Mouse (Mus musculus) adrenal gland, adult 18-20 months (tissue): Measurements from ENCODE around the gene Ercc1. TPM values are rescaled to one million over a fixed set of nuclear protein-coding genes. Genes with fewer than 3 reads are reported as not detected.

Experiments
- DNase-seq, 2 experiments: peaks; one replicate each; pipeline ENCODE4 v3.0.0; 2021 to 2022; ENCODE audit warnings: low spot score in 2 of 2
- long read RNA-seq, 2 experiments: library from polyadenylated mRNA; stranded (forward); transcript quantifications; one replicate each; pipeline ENCODE4 v2.0.0; 2021
- total RNA-seq, 2 experiments: library from RNA; stranded (reverse); gene quantifications; 1 replicate in 1 of 2; 2 replicates in 1 of 2; pipeline ENCODE4 v1.2.3; 2021

Ercc1 gene
- total RNA-seq, result 10 to 100 TPM; 31.2 to 41.0 TPM
- long read RNA-seq, experiment 1, transcript Ercc1-201 (10 exons, 1,375 nt), result major isoform, 13 of 20 reads
- long read RNA-seq, experiment 1, partial matches to known transcripts, result 1 of 20 reads
- long read RNA-seq, experiment 1, other reads (novel, unspliced or antisense), result 5 of 20 reads
- long read RNA-seq, experiment 2, transcript Ercc1-201 (10 exons, 1,375 nt), result major isoform, 22 of 32 reads
- long read RNA-seq, experiment 2, partial matches to known transcripts, result 2 of 32 reads
- long read RNA-seq, experiment 2, other reads (novel, unspliced or antisense), result 8 of 32 reads

DNA sequence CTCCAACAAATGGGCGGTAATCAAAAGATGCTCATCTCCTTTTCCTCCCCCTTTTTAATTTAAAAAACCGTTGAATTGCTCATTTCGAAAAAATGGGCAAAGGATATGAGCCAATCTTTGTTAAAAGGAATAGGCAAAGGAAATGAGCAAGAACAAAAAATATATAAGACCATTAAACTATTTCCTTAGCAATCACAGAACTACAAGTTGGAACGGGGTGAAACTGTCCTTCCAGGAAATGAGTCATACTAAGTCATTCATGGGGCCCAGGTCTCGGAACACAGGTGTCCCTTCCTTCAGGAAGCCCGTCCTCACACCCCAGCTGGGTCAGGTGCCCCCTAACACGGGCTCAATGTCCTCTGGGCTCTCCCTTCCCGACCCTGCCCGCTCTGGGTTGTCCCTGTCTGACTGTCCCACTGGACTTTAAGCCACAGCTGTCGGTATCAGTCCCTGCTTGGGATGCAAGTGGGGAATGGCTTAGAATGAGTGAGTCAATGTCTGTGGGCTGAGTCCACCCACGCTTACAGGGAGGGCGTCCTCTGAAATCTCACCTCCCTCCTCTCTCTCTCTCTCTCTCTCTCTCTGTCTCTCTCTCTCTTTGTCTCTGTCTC lies at the start of gene Ercc1:
Gene Ercc1, plus strand, starts transcription at position 542 of the 611 bp plus-strand sequence.
- DNase-seq, result no peak

DNA sequence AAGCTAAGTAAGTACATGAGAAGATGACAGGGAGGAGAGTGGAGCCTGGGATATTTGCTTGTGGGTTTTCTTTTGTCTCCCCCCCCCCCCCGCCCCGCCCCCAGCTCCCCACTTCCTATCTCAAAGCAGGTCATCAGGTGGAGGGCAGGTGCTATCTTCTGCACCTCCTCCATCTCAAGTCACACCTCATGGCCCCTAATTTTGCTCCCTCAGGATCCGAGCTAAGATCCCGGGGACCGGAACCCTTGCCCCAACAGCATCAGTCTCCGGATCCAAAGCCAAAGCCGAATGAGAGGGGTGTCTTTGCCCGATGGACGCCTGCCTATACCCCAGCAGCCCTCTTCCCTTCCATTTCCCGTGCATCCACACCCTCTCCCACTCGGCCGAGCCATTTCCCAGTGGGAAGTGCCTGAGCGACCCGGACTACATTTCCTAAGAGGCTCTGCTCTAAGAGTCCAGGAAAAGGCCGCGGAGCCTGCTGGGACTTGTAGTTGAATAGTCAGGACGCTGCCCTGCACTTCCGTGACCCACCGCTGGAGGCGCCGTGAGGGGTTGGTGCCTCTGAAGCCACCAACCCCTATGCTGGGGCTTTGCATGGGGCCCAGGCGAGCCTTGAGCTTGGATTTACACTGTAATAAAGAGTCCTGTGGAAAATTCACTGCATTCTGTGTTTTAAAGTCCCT lies 48.9 kb upstream of the Ercc1 start:
- peak; percentile 98 for DNase-seq

DNA sequence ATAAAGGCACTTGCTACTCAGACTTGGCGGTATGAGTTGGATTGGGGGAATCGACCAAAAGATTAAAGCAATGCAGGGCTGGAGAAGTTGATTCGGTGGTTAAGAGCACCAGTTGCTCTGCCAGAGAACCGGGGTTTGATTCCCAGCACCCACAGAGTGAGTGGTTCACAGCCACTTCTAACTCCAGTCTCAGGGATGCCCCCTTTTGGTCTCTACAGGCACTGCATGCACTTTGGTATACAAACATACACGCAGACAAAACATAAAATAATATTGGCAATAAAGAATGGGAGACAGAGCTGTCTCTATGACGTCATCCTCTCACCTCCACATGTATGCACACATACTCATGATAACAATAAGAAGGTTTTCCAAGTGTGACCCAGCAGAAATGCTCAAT lies 47.5 kb upstream of the Ercc1 start:
- DNase-seq, result no peak

DNA sequence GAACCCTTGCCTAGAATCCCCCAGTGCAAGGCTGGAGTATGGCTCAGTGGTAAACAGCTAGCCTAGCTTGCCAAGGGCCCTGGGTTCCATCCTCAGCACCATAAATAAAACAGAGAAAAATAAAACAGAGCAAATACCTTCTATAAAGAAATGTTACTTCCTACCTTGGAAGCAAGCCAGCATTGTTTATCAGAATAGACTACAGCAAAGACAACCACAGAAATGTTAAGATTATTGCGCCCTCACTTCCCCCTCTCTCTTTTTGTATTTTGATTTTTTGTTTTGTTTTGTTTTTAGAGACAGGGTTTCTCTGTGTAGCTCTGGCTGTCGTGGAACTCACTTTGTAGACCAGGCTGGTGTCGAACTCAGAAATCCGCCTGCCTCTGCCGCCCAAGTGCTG lies 46.8 kb upstream of the Ercc1 start:
- DNase-seq, result no peak

DNA sequence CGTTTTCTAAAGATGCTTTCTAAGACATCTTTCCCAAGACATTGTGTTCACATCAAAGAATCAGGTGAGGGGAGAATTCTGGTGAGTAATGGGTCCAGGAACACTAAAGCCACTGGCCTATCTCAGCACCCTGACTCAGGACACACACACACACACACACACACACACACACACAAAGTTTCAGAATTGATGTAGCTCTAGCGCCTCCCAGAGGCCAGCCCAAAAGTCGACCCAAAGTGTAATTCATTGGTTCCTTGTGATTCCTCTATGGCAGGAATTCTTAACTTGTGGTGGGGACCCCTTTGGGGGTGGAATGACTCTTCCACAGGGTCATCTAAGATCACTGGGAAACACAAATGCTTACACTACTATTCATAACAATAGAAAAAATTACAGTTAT lies 45.4 kb upstream of the Ercc1 start:
- DNase-seq, result peak in 1 of 2 experiments; percentile 22

DNA sequence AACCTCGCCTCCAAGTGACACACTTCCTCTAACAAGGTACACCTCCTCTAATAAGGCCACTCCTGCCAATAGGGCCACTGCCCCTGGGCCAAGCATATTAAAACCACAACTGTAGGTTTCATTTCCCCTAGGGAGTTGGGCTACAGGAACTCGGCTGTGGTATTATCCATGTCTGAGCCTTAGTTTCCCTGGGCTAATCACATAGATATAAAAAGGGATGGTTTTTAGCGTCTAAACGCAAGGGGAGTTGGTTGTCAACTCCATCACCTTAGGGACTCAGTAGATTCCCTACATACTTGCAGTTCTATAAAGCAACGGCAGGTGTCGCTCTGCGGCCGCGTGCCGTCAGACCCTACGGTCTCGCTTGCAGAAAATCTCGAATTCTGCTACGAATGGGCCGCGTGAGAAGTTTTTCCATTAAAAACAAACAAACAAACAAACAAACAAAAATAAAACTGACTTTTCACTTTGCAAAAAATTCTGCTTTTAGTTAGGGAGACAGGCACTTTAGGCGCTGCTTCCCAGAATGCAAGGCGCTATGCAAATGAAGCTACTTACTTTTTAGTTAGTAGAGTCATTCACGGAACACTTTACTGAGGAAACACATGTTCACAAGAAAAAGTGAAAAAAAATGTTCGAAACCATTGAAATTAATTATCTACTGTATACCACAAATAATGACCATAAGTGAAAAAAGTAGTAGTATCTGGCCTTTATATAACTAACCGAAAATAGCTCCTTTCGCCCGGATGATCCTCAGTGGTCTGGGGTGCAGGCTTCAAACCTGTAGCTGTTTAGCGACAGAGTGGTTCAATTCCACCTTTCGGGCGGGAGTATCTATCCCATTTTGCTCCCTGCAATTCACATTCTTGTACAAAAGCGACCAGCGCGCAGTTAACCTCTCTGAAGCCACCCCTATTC lies 43.8 kb upstream of the Ercc1 start:
- peak; percentile 77 to 83 for DNase-seq

GRCm38 (mm10) chr7:19301461-19302263 lies 42.9 kb upstream of the Ercc1 start:
- no peak for DNase-seq

DNA sequence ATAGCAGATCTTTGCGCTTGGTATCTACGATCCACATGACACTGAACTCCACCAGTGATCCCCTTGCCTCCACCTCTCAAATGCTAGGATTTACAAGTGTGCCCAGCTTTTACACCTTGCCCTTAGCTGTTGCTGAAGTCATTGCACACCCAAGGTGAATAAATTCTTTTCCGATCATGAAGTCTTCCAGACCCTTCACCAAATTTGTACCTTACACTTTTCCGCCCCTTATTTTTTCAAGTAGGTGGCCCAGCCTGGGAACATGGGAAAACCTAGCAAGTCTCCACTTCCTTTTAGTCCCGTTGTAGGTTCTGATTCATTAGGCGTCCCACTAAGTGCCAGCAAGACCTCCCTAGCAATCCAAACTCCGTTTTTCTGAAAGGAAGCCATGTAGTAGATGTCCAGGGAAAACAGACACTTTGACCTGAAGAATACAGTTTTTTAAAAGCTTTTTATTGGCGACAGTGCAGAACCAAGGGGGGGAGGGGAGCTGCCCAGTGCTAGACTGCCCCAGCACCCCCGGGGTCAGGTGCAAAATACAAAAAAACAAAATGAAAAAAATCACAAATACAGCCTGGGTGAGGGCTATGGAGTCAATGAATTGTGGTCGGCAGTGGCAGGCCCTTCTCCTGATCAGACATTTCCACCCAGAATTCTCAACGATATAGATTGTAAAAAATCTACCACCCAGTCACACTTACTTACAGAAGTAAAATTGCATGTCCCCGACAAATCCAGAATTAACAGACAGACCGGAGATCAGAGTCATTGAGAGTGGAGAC lies 42.1 kb upstream of the Ercc1 start:
- DNase-seq, result no peak

DNA sequence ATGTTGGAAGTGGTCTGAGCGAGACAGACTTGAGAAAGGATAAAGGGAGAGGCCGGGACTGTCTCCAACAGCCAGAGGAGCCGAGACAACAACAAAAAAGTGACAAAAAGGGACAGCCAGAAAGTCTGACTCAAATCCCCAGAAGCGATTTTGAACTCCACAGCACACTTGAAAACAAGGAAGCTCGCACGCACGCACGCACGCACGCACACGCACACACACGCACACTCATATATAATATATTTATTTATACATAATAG lies 41.6 kb upstream of the Ercc1 start:
- DNase-seq, result no peak

GRCm38 (mm10) chr7:19303770-19304169 lies 40.8 kb upstream of the Ercc1 start:
- DNase-seq, result peak; percentile 70 to 77

GRCm38 (mm10) chr7:19304501-19305412 lies 39.8 kb upstream of the Ercc1 start:
- no peak for DNase-seq

- DNase-seq, result no peak
These were observed 39.2 kb upstream of the Ercc1 start for GRCm38 (mm10) chr7:19305413-19305735.

DNA sequence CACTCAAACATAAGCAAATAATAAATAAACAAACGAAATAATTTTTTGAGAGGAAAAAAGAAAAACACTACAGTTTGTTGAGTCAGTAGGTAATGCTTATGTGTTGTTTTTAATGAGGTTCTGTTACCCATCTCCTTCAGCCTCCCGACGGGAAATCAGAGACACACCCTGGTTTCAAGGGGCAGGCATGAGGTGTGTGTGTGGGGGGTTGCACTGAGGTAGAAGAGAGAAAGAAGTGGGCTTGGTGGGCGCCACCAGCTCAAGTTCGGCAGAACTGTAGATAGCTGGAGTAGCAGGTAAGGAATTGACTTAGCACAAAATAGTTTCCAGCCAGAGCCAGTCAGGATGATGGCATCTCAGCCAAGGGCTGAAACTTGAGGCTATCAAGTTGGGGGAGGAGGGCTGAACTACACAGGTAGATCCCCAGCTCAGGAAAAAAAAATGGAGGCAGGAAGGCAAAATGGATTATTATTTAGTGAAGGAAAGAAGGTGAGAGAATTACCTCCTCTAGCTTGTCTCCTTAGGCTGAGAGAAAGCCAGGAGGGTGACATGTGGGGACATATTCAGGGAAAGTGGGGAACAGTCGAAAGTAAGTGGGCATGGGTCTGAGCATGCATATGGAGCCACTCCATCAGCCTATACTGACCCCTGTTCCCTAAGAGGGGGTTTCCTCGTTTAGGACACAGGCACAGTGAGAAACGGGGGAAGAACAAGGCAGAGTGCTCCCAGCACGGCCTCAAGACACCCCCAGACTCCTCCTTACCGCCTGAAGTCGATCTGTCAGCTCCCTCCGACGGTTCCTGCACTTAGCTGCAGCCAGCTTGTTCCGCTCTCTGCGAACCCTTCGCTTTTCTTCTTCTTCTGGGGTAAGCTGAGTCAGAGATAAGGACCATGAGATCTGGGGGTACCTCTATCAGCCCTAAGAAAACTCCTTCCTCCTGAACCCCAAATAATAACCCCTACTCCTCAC lies 38.5 kb upstream of the Ercc1 start:
- no peak for DNase-seq

GRCm38 (mm10) chr7:19306819-19307738 lies 37.5 kb upstream of the Ercc1 start:
- DNase-seq, result no peak

- peak; percentile 52 to 62 for DNase-seq
These were observed 36.7 kb upstream of the Ercc1 start for GRCm38 (mm10) chr7:19307739-19308453.
